Mouse (Mus musculus) lung, postnatal 14 days (tissue): Measurements from ENCODE around the gene Kcnn3.

Source experiments
- DNase-seq: peaks from one replicate; pipeline ENCODE4 v3.0.0; 2021

Gene Kcnn3

DNA sequence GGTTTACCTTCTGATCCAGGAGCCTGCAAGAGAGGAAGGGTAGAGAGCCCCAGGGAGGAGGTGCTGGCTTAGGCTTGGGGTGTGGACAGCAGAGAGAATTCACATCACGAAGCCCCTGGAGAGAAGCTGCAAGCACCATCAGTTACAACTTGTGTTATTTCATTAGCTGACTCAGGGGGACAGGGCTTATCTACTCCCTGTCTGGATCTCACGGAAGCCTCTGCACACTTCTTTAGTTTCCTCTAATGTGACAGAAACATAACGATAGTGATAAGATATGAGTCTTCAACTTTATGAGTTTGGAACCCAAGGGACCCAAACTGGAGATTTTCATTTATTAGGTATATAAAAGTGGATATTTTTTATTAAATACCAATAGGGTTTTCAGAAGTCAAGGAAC lies 50.4 kb downstream of the Kcnn3 start:
- no peak for DNase-seq

DNA sequence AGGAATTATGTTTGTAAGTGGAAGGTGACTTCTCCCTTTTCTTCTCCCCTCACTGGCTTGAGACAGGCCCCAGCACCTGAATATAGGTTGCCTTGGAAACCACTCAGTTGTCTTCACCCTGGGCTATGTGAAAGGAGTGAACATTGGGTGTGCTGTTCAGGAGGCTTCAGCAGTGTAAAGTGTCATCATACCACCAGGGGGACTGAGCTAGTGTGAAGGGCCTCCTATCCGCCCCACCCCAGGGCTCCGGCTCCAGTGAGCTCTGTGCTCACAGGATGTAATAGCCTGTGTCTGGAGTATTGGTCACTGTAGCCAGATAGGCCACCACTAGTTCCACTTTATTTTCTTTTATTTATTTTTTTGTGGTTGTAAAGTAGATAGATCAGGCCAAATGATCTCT lies 54.3 kb downstream of the Kcnn3 start:
- DNase-seq, result peak; percentile 18

DNA sequence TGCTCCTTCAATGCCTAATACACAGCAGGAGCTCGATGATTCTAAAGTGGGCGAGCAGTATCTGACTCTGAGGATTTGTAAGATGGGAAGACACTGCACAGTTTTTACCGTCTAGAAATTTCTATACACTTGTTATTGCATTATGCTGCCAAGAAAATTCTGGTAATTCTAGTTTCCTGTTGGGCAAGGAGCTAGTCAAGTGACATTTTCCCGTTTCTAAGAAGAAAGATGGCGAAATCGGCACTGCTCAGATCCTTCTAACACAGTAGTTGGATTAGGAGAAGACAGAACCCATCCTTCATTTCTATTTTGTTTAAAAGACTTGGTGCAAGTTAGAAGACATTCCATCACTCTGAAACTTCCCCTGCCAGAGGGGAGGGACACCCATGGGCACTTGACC lies 56.4 kb downstream of the Kcnn3 start:
- no peak for DNase-seq

DNA sequence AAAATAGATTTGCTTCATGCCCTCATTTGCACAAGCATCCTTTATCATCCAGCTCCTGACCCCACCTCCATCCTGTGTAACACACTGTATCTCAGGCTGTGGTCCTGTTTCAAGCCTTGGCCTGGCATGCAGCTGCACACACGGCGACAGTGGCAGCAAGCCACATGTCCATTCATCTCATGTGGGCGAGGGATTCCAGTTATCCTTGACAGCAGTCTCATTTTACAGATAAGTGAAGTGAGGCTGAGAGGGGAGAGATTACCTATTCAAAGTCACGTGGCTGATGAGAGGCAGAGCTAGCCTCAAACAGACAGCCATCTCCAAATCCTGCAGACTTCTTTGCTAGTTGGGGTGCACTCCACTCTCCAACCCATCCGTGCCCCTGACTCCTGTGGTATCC lies 57.2 kb downstream of the Kcnn3 start:
- DNase-seq, result no peak

DNA sequence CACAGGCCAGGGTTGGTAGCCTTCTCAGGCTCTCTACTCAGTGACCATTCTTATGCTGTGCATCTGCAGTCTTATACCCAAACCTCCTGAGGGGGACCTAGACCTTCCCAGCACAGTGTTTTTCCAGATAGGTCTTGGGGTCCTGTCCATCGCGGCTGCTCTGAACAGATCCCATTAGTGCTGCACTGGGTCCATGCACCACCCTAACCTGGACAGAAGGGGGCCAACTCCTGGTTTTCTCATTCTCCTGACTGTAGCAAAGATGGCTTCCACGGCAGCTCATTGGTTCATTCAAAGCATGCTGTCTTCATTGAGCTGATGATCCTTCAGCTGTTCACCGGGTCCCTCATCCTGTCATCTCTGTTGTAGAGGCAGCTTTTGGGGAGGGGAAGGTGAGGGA lies 58.1 kb downstream of the Kcnn3 start:
- no peak for DNase-seq

DNA sequence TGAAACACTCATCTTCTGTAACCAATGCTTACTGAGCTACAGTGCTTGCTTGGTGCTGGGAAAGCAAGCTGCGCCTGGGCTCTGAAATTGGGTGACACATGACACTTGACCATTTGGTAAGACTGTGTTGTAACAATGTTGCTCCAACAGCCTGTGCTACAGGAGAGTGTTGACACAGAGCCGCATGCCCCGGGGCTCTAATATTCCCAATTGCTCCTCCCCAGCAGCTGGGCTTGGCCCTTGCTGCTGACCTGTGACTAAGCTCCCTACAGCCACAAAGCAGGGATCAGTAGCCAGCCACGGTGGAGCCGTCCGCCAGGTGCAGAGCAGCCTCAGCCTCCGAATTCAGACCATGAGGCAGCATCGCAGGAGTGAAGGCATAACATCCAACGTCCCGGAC lies 58.8 kb downstream of the Kcnn3 start:
- peak; percentile 42 for DNase-seq

DNA sequence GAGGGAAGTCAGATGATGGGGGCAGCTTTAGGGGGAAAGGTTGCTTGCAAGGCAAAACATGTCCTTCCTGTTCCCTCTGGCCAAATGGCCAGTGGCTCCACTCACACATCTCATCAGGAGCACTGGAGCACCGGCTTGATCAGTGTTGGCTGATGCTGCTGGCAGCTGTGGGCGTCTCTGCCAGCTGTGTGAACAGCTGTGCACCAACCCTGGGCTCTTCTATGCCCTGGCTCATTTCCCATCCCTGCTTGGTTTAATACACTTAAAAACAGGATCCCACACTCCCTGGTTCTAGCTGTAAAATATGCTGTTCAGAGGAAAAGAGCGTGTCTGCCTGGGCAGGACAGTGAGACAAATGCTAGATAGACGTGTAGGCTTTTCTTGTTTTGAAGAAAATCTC lies 64.3 kb downstream of the Kcnn3 start:
- no peak for DNase-seq

DNA sequence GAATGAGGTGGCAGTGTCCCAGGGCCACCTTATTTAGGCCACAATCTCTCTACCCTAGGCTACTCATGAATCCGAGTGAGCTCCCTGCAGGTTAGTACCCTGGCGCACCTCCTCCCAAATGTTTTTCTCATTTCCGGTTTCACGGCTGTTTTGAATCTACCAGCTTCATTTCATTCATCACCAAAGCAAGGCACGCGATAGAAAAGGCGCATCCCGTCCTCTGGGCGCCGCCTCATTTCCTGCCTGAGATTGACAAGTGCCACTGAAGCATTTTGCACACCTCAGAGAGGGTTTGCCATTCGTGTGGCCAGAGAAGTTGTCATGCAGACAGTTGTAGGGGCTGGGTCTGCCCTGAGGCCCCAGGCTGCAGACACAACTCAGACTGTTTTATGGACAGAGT lies 68.5 kb downstream of the Kcnn3 start:
- DNase-seq, result no peak

DNA sequence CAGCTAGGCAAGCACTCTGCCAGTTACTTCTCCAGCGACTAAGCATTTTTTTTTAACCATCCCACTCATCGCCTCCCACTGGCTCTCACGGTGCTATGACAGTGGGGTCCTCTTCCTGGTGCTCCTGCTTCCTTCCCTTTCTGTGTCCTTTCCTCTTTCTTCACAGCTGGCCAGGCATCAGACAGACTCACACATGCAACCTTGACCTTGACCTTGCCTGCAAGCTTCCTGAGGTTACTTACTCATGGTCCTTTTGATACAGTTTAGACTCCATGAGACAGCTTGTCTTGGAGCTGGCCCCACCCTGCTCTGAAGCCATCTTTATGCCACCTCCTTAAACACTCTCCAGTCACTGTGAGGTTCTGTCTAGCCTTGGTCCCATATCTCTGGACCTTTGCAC lies 69.4 kb downstream of the Kcnn3 start:
- no peak for DNase-seq

DNA sequence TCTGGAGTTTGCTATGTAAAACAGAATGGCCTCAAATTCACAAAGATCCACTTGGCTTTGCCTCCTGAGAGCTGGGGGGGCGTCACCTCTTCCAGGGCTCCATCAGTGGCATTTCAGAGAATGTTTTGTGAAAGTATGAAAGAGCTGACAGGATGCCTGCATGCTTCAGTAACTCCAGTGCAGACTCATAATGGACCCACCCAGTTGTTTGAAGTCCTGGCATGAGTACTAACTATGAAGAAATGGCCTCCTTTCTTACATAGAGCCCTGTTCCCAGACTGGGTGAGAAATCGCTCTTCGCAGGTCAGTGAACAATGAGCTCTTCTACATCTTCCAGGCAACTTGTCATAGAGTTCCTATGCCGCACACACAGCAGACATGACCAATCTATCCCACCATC lies 70.4 kb downstream of the Kcnn3 start:
- no peak for DNase-seq

DNA sequence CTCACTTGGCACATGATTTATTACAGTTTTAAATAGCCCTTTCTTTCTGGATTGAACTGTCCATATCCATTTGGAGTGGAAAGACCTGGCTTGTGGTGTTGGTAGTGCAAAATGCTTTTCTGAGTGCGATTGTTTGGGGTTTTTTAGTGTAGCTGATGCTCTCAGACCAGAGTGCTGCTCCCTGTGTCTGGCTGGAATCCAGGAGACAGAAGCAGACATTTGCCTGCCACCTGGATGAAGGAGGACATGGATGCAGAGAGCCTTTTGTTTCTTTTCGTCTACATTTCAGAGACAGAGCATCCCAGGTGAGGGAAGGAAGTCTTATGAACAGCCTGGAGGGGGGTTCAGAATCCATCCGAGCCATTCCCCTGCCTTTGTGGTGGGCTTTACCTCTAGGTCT lies 71.5 kb downstream of the Kcnn3 start:
- no peak for DNase-seq

DNA sequence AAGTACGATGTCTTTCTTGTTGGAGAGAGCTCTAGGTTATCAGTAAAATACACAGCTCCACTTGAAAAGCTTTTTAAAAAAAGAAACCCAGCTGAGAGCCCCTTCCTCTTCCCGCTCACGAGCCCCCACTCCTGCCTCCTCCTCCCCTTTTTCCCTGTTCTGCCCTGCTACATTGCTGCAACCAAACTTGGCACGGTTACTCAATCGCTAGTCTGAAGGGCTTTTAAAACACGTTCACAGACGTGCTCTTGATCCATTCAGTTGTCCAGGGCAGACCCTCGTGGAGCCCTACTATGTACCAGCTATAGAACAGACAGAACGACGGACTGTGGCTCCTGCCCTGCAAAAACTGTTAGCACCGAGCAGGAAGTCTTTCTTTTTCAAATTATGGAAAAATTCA lies 72.8 kb downstream of the Kcnn3 start:
- DNase-seq, result peak; percentile 18

DNA sequence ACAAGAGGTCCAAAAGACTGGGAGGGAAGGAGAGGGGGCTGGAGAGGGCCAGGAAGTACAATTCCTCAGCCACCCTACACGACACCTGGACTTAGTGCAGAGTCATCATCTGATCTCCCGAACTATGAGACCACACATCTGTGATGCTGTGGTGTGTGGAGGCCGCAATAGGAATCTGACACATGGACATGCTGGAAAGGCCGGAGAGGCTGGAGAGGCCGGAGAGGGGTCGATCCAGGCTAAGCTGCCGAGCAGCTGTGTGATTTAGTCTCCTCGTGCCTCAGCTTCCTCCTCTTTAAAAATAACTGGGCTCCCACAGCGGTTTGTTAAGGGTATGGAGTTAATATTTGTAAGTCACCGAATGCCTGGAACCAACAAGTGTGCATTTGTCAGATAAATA lies 73.6 kb downstream of the Kcnn3 start:
- no peak for DNase-seq

DNA sequence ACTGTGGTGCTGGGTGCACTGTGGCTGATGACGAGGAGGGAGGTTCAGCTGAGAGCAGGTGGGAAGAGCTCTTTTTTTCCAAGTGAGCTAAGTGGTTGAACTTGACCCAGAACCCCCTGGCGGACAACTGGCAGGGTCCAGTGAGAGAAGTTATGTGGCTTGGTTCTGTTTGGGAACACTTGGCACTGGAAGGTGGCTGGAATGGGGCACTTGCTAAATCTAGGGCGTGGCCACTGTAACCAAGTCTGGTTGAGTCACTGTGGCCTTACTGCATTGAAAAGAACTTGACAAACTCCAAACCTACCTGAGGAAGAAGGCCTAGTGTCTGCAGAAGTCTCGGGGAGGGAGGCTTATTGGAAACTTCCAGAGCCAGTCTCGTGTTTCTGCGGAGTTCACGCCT lies 78.4 kb downstream of the Kcnn3 start:
- no peak for DNase-seq

DNA sequence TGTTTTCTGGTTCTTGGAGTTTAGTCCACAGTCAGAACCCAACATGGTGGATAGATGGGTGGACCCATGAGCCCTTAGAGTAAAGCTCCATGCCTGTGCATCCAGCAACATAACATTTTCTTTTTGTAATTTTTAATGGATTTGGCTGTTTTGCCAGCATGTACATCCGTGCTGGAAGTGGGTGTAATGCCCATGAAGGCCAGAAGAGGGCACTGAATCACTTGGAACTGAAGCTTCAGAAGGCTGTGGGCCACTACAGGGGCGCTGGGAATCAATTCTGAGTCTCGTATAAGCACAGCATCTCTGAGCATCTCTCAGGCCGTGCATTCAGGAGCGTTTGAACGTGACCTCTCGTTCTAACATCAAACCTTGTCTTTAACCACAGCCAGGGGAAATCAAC lies 79.0 kb downstream of the Kcnn3 start:
- no peak for DNase-seq

DNA sequence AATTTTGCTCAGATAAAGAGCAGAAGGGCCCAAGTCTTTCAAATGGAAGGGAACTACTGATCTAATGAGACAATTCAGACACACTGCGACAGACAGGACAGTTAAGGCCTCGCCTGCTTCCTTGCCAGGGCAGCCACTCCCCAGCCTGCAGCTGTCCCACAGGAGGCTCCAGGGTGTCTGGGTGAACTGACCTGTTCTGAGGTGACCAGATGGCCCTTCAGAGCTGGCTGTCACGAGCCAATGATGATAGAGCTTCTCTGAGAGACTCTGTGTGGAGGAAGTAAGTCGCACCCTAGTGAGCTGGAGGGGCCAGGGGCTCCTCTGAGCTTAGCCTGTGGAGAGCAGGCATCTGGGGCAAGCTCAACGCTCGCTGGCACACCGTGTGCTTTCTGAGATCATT lies 81.1 kb downstream of the Kcnn3 start:
- DNase-seq, result no peak

DNA sequence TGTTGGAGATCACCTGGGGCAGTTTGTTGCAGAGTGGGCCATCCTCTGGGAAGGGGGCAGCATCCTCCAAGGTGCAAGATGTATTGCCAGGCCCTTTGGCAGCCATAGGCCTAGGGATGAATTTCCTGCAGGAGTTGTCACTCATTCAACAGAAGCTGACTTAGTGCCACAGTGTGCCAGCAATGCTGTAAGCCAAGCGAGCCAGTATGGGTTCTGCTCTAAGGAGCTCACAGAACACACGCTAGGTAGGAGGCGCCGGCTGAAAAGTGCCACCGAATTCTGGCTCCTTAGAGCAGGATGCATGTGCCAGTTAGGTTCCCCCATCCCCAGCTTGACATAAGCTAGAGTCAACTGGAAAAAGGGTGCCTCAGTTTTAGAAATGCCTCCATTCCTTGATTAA lies 83.3 kb downstream of the Kcnn3 start:
- no peak for DNase-seq

DNA sequence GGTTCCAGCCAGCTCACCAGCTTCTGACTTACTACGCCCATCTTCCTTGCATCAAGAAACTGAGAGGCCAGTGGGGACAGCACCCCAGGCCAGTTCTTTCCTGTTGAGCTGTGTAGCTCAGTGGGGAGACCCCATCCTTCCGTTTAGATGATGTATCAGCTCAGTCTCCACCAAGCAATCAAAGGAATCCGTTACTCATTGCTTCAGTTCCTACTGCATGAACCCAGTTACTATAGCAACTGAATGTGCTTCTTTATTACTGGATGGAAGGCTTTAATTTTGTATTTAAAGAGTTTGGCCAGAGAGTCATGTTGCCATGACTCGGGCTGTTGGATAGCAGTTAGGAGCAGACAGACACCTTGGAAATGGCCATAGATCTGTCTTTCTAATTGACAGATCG lies 85.3 kb downstream of the Kcnn3 start:
- no peak for DNase-seq

DNA sequence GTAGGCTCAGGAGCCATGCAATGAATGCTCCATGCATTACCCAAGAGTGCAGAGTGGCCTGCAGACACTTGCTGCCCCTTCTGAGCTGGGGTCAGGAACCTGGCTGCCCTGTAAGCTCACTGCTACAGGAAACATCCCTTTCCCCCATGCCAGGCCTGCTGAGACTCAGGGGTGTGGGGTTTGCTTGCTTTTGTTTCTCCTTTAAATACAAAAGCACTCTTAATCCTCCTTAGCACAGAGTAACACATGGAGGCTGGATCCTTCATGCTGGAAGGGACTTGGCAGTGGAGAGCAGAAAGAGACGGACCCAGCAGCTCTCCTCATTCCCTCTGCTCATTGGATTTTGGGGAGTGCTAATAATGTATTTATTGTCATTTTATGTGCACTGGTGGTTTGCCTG lies 87.4 kb downstream of the Kcnn3 start:
- no peak for DNase-seq

DNA sequence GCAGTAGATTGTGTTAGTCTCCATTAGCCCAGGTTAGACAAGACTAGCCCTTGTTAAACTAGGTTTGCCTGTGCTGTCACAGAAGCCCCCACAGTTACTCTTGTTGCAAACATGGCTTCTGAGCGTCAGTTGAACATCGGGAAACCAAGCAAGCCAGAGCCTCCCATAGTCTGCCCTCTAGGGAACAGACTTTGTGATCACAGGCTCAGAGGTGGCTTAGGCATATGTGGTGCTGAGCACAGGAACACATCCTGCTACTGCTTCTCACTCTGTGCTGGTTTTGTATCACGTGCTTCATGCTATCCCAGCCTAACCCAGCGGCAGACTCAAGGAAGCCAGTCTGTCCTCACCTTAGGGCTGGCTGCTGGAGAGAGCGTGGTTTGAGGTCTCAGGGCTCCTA lies 92.1 kb downstream of the Kcnn3 start:
- no peak for DNase-seq

DNA sequence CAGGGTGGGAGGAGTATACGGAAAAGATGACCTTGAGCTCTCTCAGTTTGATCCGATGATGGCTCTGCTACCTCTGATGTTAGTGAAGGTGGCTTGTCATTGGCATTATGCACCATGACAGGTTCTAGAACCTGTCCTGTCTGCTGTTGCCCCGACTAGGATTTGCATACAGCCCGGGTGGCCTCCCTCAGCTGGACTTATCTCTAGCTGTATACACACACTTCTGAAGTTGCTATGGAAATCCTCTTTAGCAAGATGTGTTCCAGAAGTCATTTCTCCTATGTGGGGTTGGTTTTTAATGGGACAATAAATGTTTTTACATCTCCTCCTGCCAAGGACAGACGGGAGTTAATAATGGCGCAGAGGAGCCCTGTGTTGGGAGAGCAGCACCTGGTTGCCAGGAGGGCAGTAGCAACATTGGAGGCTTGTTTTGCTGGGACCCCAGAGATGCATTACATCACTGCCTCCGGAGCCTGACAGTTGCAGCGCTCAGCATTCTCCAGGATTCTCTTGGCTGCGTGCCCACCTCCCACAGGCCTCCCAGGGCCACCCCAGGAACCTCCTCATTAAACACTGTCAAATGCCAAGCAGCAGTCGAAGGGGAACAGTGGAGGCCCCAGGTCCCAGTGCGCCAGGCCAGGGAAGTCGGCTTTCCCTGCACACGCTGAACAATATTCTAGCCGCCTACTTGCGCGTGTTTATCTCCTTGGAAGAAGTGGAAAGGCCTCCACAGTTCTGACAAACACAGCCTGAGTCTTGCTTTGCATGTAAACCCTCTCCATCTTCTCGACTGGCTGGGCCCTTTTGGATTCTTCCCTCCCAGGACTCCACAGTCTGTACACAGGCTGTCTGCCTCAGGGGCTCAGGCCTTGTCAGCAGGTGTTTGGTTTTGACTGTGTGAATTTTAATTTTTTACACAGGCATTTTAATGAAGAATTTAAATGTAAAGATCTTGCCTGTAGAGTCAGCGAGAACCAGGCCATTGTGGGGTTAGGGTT lies 93.9 kb downstream of the Kcnn3 start:
- peak; percentile 70 for DNase-seq

DNA sequence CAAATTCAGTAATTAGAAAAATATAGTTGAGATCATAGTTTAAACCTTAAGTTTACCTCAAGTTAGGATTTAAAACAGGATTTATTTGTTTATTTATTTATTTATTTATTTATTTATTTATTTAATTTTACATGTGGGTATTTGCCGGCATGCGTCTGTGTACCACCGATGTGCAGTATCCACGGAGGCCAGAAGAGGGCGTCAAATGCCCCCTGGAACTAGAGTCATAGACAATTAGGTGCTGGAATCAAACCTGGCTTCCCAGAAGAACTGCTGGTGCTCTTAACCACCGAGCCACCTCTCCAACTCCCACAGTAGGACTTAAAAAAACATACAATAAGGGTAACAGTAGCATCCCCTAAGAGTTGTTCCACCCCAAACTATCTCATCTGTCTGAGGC lies 96.9 kb downstream of the Kcnn3 start:
- no peak for DNase-seq

DNA sequence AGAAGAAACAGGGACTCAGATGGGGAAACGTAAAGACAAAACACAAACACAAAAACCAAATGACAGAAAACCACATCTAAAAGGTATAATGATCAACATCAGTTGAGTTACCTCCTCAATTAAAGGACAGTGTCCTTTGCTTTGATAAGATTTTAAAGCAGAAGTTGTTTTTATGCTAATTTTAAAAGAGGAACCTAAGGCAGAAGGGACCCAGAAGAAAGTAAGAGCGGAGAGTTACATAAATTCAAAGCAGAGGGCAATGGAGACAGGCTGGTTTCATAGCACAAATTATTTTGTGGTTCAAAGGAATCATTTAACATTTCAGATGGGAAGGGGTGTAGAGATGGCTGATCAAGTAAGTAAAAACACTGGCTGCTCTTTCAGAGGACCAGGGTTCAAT lies 97.4 kb downstream of the Kcnn3 start:
- no peak for DNase-seq

DNA sequence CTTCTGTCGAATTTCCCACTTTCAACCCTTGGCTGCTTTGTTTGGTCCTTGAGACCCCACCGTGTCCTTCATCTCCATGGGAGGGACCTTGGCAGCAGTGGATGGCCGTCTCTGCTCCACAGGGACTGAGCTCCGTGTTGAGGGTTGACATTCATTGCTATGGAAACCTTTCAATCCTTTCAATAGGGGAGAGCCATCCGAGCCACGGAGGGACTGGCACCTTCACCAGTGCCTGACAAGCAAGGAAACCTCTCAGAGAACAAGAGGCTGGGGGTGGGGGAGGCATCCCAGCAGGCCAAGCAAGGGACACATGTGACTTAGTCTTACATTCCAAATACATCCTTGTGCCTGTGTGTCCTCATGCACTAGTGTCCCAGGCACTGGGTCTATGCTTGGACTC lies 102.9 kb downstream of the Kcnn3 start:
- DNase-seq, result no peak

DNA sequence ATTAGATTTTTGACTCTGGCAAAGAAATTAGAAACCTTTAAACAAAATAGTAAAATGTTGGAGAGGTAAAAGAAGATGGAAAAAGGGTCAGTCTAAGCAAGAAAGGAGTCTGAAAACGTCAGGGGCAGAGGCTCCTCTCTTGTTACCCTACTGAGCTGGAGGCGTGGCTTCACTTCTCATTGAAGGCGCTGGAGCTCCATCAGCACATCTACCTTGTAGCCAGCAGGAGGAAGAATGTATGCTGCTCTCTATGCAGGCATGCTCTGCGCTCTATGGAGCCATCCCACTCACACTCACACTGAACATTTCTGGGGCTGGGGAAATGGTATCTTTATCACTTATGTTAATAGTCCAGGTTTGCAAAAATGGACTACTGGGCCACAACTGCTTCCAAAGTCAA lies 103.6 kb downstream of the Kcnn3 start:
- DNase-seq, result no peak
